Mouse (Mus musculus) heart, postnatal 0 days (tissue): ENCODE measurements around the gene Tcap. TPM values are rescaled to one million over a fixed set of nuclear protein-coding genes. Genes with fewer than 3 reads are reported as not detected.

ENCODE experiments used
- ATAC-seq: fragments of 200-750 bp; cut with Nextera tagmentation; 2 replicates; pipeline ENCODE4 v1.8.0; 2017; ENCODE audit warnings: low read depth, moderate number of reproducible peaks, moderate library complexity; ENCODE audit not compliant: insufficient read depth
- DNase-seq: peaks from one replicate; pipeline ENCODE4 v3.0.0-alpha.2; 2016; ENCODE audit warnings: low spot score
- H3K27ac ChIP-seq: fragments of 300-500 bp; sonication (generic); 2 replicates; pipeline ENCODE4 v1.5.1; 2014; ENCODE audit warnings: low read depth, mild to moderate bottlenecking
- H3K27me3 ChIP-seq: fragments of 300-500 bp; sonication (generic); 2 replicates; pipeline ENCODE4 v1.6.1; 2014; ENCODE audit warnings: low read length, mixed read lengths; ENCODE audit not compliant: control insufficient read depth, insufficient read depth
- H3K36me3 ChIP-seq: fragments of 300-500 bp; sonication (generic); replicated peaks from 2 replicates; pipeline ENCODE4 v1.6.1; 2014; ENCODE audit warnings: low read length, mixed read lengths; ENCODE audit not compliant: control insufficient read depth, insufficient read depth
- H3K4me1 ChIP-seq: fragments of 300-500 bp; sonication (generic); 2 replicates; pipeline ENCODE4 v1.6.1; 2014; ENCODE audit warnings: antibody characterized with exemption; ENCODE audit not compliant: control insufficient read depth, insufficient read depth
- H3K4me2 ChIP-seq: fragments of 300-500 bp; sonication (generic); 2 replicates; pipeline ENCODE4 v1.6.1; 2014; ENCODE audit warnings: low read depth, mild to moderate bottlenecking, low read length, moderate library complexity
- H3K4me3 ChIP-seq: fragments of 300-500 bp; sonication (generic); 2 replicates; pipeline ENCODE4 v1.5.1; 2014; ENCODE audit warnings: low read depth, low read length
- H3K9ac ChIP-seq: fragments of 300-500 bp; sonication (generic); replicated peaks from 2 replicates; pipeline ENCODE4 v1.6.1; 2014; ENCODE audit warnings: low read depth, low read length, mixed read lengths
- H3K9me3 ChIP-seq: fragments of 300-500 bp; sonication (generic); replicated peaks from 2 replicates; pipeline ENCODE4 v1.6.1; 2016; ENCODE audit warnings: low read length; ENCODE audit not compliant: control insufficient read depth
- CTCF ChIP-seq: IDR thresholded peaks from 2 replicates; pipeline ENCODE4 v1.5.1; 2016; ENCODE audit warnings: antibody characterized with exemption, control low read depth, low read depth
- EP300 ChIP-seq: IDR thresholded peaks from 2 replicates; pipeline ENCODE4 v1.6.1; 2016; ENCODE audit warnings: antibody characterized with exemption, low read depth
- WGBS: fragments of 180-500 bp; shearing (Covaris S2); extraction: QIAGEN DNeasy Blood & Tissue Kit; methylation state at CpG from one replicate; pipeline ENCODE4 v1.1.7; 2014; 5-methylcytosine and 5-hydroxymethylcytosine counted together
- polyA plus RNA-seq: library from polyadenylated mRNA; unstranded; fragments of >200 nt; fragmentation: Nextera tagmentation; extraction: Ambion mirVana; gene quantifications from 2 replicates; pipeline ENCODE4 v1.2.1, GENCODE M21; 2015
- total RNA-seq: library from RNA; depleted of rRNA; stranded (reverse); fragments of >200 nt; gene quantifications from 2 replicates; pipeline ENCODE4 v1.2.3, GENCODE M21; 2014; ENCODE audit warnings: low replicate concordance

Gene Tcap
- total and polyA plus RNA-seq, 2 experiments from 2014 or later, result 299 to 455 TPM

DNA sequence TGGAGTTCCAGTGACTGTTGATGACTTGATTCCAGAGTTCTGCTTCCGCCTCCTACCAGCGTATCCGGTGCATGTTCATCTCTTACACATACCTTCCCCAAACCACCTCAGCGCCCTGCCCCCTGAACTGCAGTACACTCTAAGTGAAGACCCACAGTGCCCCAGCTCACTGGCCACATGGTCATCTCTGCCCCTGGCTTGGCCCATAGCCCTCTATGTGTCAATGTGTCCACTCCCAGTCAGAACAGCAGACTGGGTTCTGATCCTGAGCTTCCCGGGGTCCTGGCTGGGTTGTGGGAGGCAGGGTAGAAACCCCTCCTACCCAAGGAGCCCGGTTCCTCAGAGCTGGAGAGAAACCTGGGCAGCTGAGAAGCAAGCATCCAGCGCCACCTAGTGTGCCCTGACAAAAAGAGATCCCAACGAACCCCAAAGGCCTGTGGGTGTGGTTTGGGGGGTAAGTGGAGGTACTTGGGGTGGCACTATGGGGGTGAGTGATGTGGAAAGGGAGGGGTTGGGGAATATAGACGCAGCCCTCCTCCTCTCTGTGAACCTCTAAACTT lies 5.7 kb downstream of the Tcap start:
- Histone ChIP-seq H3K27me3 (0 out of 2 replicates have a peak, but pooled peaks cover 6% of the 10 kb centered on the region), H3K4me1 (peaks cover 37% of the 10 kb centered on the region)
- 22% methylated on average over 9 of the region's 9 CpGs for WGBS

GRCm38 (mm10) chr11:98390141-98390540 lies 6.5 kb downstream of the Tcap start:
- TF ChIP-seq EP300, result no peak
- H3K27me3 ChIP-seq, result 0 out of 2 replicates have a peak, but pooled peaks cover 6% of the 10 kb centered on the region
- H3K9ac ChIP-seq, result no peak overlapping the region
- WGBS, result 76% methylated on average over 12 of the region's 12 CpGs
- H3K4me2 ChIP-seq, result no peak overlapping the region
- H3K27ac ChIP-seq, result no peak overlapping the region
- peaks cover 44% of the 10 kb centered on the region for H3K4me1 ChIP-seq
- H3K36me3 ChIP-seq, result no peaks in the 10 kb centered on the region
- H3K9me3 ChIP-seq, result no peaks in the 10 kb centered on the region
- ATAC-seq (no peak), DNase-seq (no peak)
- H3K4me3 ChIP-seq, result no peak overlapping the region

More for the DNA sequence above, 5.7 kb downstream of the Tcap start:
- H3K9ac ChIP-seq, result no peak overlapping the region
- DNase-seq, result peak; percentile 55
- no peaks in the 10 kb centered on the region for H3K36me3 ChIP-seq
- H3K27ac ChIP-seq, result no peak overlapping the region
- H3K4me3 ChIP-seq, result no peak overlapping the region
- TF ChIP-seq EP300, result no peak
- peak; percentile 64 for TF ChIP-seq CTCF
- no peak for ATAC-seq
- H3K4me2 ChIP-seq, result no peak overlapping the region
- H3K9me3 ChIP-seq, result no peaks in the 10 kb centered on the region

GRCm38 (mm10) chr11:98392034-98392433 lies 8.4 kb downstream of the Tcap start:
- Histone ChIP-seq H3K36me3 (no peaks in the 10 kb centered on the region), H3K4me2 (no peak overlapping the region), H3K4me1 (peaks cover 38% of the 10 kb centered on the region), H3K4me3 (no peak overlapping the region), H3K27ac (peak overlapping the region; percentile 97), H3K9me3 (no peaks in the 10 kb centered on the region), H3K27me3 (0 out of 2 replicates have a peak, but pooled peaks cover 6% of the 10 kb centered on the region), H3K9ac (0 out of 2 replicates have a peak overlapping the region, but pooled peaks have one; percentile 8)
- 20% methylated on average over 4 of the region's 8 CpGs for WGBS
- TF ChIP-seq CTCF, result no peak
- no peak for TF ChIP-seq EP300
- ATAC-seq (no peak), DNase-seq (peak; percentile 5)

DNA sequence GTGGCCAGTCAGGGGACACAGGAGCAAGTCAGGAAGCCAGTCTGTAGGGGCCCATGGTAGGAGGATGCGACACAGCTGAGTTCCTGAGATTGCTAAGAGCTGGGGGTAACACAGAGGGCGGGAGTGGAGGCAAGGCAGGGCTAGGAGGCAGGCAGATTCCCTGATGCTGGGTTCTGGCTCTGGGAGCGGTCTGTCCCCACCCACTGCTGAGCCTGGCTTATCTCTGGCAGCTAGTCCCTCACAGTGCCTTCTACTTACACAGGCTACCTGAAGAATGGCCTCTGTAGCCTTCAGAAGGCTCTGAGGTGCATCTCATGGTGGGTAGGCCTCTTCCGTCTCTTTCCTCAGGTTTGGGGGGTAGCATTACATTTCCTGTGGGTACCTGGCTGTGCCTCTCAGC lies 9.0 kb downstream of the Tcap start:
- Histone ChIP-seq H3K36me3 (0 out of 2 replicates have a peak, but pooled peaks cover 5% of the 10 kb centered on the region), H3K4me1 (peaks cover 38% of the 10 kb centered on the region), H3K4me3 (no peak overlapping the region), H3K27ac (peak overlapping the region; percentile 97), H3K27me3 (0 out of 2 replicates have a peak, but pooled peaks cover 2% of the 10 kb centered on the region), H3K9me3 (no peaks in the 10 kb centered on the region), H3K4me2 (no peak overlapping the region), H3K9ac (no peak overlapping the region)
- TF ChIP-seq EP300 (no peak), CTCF (no peak)
- DNase-seq (peak; percentile 53), ATAC-seq (no peak)
- 26% methylated on average over 4 of the region's 4 CpGs for WGBS

- Histone ChIP-seq H3K4me1 (peaks cover 38% of the 10 kb centered on the region), H3K36me3 (0 out of 2 replicates have a peak, but pooled peaks cover 9% of the 10 kb centered on the region), H3K27ac (peak overlapping the region; percentile 97), H3K9ac (no peak overlapping the region), H3K4me2 (no peak overlapping the region; the same call in 1 of the 2 replicates), H3K9me3 (no peaks in the 10 kb centered on the region), H3K27me3 (no peaks in the 10 kb centered on the region), H3K4me3 (no peak overlapping the region)
- TF ChIP-seq EP300 (no peak), CTCF (no peak)
- 10% methylated on average over 6 of the region's 6 CpGs for WGBS
- ATAC-seq, result peak; percentile 50
- peak; percentile 92 for DNase-seq
Observed at GRCm38 (mm10) chr11:98393317-98393716, 9.7 kb downstream of the Tcap start.

DNA sequence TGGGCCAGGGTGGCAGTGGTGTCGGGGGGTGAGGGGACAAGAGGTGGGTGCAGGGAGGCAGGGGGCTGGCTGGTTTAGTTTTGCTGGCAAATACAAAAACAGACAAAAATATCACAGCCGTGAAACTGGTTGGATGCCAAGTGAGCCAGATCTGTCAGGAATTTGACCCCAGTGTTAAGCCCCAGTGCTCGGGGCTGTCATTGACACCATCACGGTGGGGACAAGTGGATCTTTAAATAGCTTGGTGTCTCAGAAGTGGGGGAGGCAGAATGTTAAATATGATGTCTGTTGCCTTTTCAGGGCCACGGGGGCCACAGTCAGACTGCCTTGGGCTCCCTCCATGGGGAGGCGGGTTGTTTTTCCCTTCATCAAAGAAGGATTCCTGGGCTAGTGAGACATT lies 10.7 kb downstream of the Tcap start:
- Histone ChIP-seq H3K27ac (peak overlapping the region; percentile 97), H3K4me3 (no peak overlapping the region), H3K9ac (no peak overlapping the region), H3K27me3 (no peaks in the 10 kb centered on the region), H3K4me1 (peaks cover 38% of the 10 kb centered on the region), H3K9me3 (no peaks in the 10 kb centered on the region), H3K36me3 (0 out of 2 replicates have a peak, but pooled peaks cover 9% of the 10 kb centered on the region), H3K4me2 (no peak overlapping the region)
- TF ChIP-seq EP300 (peak; percentile 90), CTCF (no peak)
- 17% methylated on average over 6 of the region's 6 CpGs for WGBS
- DNase-seq, result peak; percentile 87
- ATAC-seq, result peak; percentile 76
